Mouse (Mus musculus): ENCODE data around the gene Prss16. TPM values are rescaled to one million over a fixed set of nuclear protein-coding genes. Genes with fewer than 3 reads are reported as not detected.
"Not testable (repeated sequence)": the region's sequence is repeated elsewhere in the genome, so short reads cannot be mapped to it uniquely, and the experiment has no call there.

The Prss16 gene
- polyA plus RNA-seq, 1 experiment from 2014 or later: 0.51 TPM

DNA sequence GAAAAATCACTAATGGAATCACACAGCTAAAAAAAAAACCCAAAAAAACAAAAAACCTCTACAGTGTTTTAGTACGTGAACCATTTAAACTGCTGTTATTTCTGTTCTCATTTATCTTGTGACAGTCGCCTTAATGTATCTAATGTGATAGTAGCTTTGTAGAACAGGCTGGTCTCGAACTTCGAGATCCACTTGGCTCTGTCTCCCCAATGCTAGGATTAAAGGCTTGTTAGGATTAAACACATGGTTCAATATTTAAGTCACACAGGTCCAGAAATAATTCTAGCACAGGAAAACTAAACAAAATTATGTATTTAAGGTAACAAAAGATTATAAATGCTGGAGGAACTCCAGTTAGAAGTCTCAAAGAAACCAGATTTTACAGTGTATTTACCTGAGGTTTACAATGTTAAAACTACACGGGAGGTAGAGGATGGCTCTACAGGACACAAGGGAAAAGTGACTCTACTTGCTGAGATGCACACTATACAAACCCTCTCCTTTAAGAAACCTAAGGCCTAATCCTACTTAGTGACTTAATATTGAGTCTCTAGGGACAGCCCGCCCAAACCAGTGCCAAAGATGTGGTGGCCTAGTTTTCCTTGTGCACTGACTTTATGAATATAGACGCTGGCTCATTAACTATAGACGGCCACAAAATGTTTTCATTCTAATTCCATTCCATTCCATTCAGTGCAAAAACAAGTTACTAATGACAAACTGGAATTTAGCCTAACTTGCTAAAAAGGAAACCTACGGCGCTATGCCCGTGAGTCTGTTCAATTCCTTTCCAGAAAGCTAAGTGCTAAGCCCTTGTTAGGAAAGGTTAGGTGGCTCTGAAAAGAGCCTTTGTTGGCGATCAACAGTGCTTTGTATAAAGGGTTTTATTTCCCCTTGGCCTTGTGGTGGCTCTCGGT, 32.4 kb upstream of the Prss16 start:
- peak overlapping the region; percentile 1; the same call in 1 of the 2 replicates for H3K9ac ChIP-seq (ENCODE audit: low read length)
- H3K4me3 ChIP-seq (ENCODE audit: low read depth, low read length): peak overlapping the region; percentile 8; the same call in 1 of the 2 replicates
- 2% methylated on average over 13 of the region's 13 CpGs for WGBS
- no peaks in the 10 kb centered on the region for H3K27me3 ChIP-seq (ENCODE audit: control insufficient read depth, insufficient read depth, low read length)
- H3K36me3 ChIP-seq (ENCODE audit: control insufficient read depth, insufficient read depth, low read length): no peaks in the 10 kb centered on the region
- H3K4me1 ChIP-seq (replicated peaks; ENCODE audit: control insufficient read depth, insufficient read depth): 0 out of 2 replicates have a peak, but pooled peaks cover 2% of the 10 kb centered on the region
- DNase-seq (ENCODE audit: low spot score) (no peak), ATAC-seq (ENCODE audit: low FRiP score, low TSS enrichment) (no peak)
- TF ChIP-seq CTCF (IDR thresholded peaks at IDR 0.05; ENCODE audit: low read depth) (no peak), EP300 (optimal IDR thresholded peaks at IDR 0.05) (peak; percentile 3)
- H3K27ac ChIP-seq (replicated peaks): peak overlapping the region; percentile 74
- H3K4me2 ChIP-seq (replicated peaks; ENCODE audit: low read depth): peak overlapping the region; percentile 39
- no peaks in the 10 kb centered on the region for H3K9me3 ChIP-seq (ENCODE audit: control insufficient read depth, low read length)

DNA sequence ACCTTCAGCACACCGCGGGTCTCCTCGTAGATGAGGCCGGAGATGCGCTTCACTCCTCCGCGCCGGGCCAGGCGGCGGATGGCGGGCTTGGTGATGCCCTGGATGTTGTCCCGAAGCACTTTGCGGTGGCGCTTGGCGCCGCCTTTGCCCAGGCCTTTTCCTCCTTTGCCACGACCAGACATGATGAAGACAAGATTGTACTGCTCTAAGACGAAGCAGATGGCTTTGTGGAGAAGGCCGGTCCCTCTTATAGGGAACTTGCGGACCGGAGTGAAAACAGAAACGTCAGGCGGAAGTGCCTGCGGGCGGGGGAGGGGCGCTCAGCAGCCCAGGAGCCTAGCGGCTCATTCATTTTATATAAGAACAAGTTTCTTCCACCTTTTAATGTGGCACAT, 31.6 kb upstream of the Prss16 start, which contains the start of gene Hist1h4i:
Gene Hist1h4i (minus strand): TSS at position 221 of the 395 bp plus-strand sequence.
- peak; percentile 91 for DNase-seq (ENCODE audit: low spot score)
- WGBS: 1% methylated on average over 20 of the region's 27 CpGs
- Histone ChIP-seq H3K9ac (ENCODE audit: low read length) (peak within 1 kb of the TSS; percentile 43), H3K4me3 (ENCODE audit: low read depth, low read length) (peak within 1 kb of the TSS; percentile 35), H3K4me2 (replicated peaks; ENCODE audit: low read depth) (peak within 1 kb of the TSS; percentile 58), H3K27ac (replicated peaks) (peak within 1 kb of the TSS; percentile 78)
- TF ChIP-seq EP300 (optimal IDR thresholded peaks at IDR 0.05): peak; percentile 94
- TF ChIP-seq CTCF (IDR thresholded peaks at IDR 0.05; ENCODE audit: low read depth): 0 out of 2 replicates have a peak, but pooled peaks have one; percentile 5
- not testable (repeated sequence) for H3K36me3 ChIP-seq (ENCODE audit: control insufficient read depth, insufficient read depth, low read length); H3K9me3 ChIP-seq (ENCODE audit: control insufficient read depth, low read length); H3K4me1 ChIP-seq (replicated peaks; ENCODE audit: control insufficient read depth, insufficient read depth); H3K27me3 ChIP-seq (ENCODE audit: control insufficient read depth, insufficient read depth, low read length)
- peak; percentile 76 for ATAC-seq (ENCODE audit: low FRiP score, low TSS enrichment)

DNA sequence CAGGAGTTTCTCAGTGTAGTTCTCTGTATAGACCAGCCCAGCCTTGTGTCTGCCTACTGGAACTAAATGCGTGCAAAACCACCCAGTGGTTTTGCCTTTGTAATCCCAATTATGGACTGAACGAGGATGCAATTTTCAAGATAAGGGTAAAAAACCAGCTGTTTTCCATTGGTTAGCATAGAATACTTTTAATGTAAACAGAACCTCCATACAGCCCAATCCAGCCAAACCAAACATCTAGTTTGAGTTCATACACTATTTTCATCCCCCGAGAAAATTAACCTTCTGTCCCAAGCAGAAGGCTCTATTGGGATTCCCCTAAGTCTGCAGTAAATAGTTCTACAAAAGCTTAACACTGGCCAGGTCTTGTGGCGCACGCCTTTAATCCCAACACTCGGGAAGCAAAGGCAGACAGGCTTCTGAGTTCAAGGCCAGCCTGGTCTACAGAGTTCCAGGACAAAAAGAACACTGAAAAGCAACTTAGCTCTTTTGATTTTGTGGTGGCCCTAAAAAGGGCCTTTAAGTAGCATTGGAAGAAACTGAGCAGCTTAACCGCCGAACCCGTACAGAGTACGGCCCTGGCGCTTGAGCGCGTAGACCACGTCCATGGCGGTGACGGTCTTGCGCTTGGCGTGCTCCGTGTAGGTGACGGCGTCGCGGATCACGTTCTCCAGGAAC, 31.1 kb upstream of the Prss16 start:
- Histone ChIP-seq H3K4me2 (replicated peaks; ENCODE audit: low read depth) (peak overlapping the region; percentile 58), H3K4me1 (replicated peaks; ENCODE audit: control insufficient read depth, insufficient read depth) (0 out of 2 replicates have a peak, but pooled peaks cover 2% of the 10 kb centered on the region), H3K27ac (replicated peaks) (peak overlapping the region; percentile 78), H3K27me3 (ENCODE audit: control insufficient read depth, insufficient read depth, low read length) (no peaks in the 10 kb centered on the region), H3K9ac (ENCODE audit: low read length) (peak overlapping the region; percentile 43), H3K9me3 (ENCODE audit: control insufficient read depth, low read length) (no peaks in the 10 kb centered on the region), H3K4me3 (ENCODE audit: low read depth, low read length) (peak overlapping the region; percentile 35), H3K36me3 (ENCODE audit: control insufficient read depth, insufficient read depth, low read length) (no peaks in the 10 kb centered on the region)
- TF ChIP-seq EP300 (optimal IDR thresholded peaks at IDR 0.05) (no peak), CTCF (IDR thresholded peaks at IDR 0.05; ENCODE audit: low read depth) (no peak)
- no peak for ATAC-seq (ENCODE audit: low FRiP score, low TSS enrichment)
- 1% methylated on average over 19 of the region's 24 CpGs for WGBS
- DNase-seq (ENCODE audit: low spot score): peak; percentile 30

DNA sequence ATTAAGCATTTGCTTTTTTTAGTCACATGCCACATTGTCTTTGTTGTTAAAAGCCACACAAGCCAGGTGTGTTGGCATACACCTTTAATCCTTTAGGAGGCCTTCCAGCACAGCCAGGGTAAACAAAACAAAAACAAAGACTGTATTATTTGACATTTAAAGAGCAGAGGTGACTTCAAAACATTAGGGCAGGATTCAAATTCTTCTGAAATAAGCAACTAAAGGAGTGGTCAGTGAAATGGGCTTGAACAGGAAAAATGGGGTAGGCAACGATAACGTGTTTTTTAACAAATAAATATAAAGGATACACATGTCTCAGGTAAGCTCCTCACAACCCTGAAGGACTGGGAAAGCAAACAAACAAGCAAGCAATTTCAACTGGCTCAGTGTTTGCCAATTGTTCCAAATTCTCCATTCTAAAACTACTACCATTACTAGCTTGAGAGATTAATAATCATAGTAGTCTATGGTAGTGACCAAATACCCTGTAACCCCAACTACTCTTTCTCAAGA, 30.5 kb upstream of the Prss16 start:
- Histone ChIP-seq H3K4me2 (replicated peaks; ENCODE audit: low read depth) (peak overlapping the region; percentile 58), H3K4me3 (ENCODE audit: low read depth, low read length) (0 out of 2 replicates have a peak overlapping the region, but pooled peaks have one; percentile 35), H3K9me3 (ENCODE audit: control insufficient read depth, low read length) (no peaks in the 10 kb centered on the region), H3K9ac (ENCODE audit: low read length) (no peak overlapping the region), H3K36me3 (ENCODE audit: control insufficient read depth, insufficient read depth, low read length) (no peaks in the 10 kb centered on the region), H3K4me1 (replicated peaks; ENCODE audit: control insufficient read depth, insufficient read depth) (0 out of 2 replicates have a peak, but pooled peaks cover 2% of the 10 kb centered on the region), H3K27ac (replicated peaks) (no peak overlapping the region), H3K27me3 (ENCODE audit: control insufficient read depth, insufficient read depth, low read length) (no peaks in the 10 kb centered on the region)
- TF ChIP-seq EP300 (optimal IDR thresholded peaks at IDR 0.05) (no peak), CTCF (IDR thresholded peaks at IDR 0.05; ENCODE audit: low read depth) (no peak)
- no peak for ATAC-seq (ENCODE audit: low FRiP score, low TSS enrichment)
- no peak for DNase-seq (ENCODE audit: low spot score)
- WGBS: 5% methylated on average over 2 of the region's 2 CpGs

DNA sequence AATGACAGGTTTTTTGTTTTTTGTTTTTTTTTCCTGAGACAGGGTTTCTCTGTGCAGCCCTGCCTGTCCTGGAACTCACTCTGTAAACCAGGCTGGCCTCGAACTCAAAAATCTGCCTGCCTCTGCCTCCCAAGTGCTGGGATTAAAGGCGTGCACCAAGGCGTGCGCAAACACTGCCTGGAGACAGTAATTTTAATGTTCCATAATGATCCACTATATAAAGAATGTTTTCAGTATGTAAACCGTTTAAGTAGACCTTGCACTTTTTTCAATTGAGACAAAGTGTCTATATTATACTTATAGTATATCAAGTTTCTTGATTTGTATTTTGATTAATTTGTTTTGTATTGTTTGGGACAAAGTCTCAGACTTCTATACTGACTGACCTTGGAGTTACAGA, 29.8 kb upstream of the Prss16 start:
- H3K27me3 ChIP-seq (ENCODE audit: control insufficient read depth, insufficient read depth, low read length): no peaks in the 10 kb centered on the region
- no peaks in the 10 kb centered on the region for H3K36me3 ChIP-seq (ENCODE audit: control insufficient read depth, insufficient read depth, low read length)
- DNase-seq (ENCODE audit: low spot score) (no peak), ATAC-seq (ENCODE audit: low FRiP score, low TSS enrichment) (no peak)
- 0 out of 2 replicates have a peak, but pooled peaks cover 2% of the 10 kb centered on the region for H3K4me1 ChIP-seq (replicated peaks; ENCODE audit: control insufficient read depth, insufficient read depth)
- H3K9ac ChIP-seq (ENCODE audit: low read length): no peak overlapping the region
- H3K9me3 ChIP-seq (ENCODE audit: control insufficient read depth, low read length): no peaks in the 10 kb centered on the region
- H3K27ac ChIP-seq (replicated peaks): no peak overlapping the region
- WGBS: 61% methylated on average over 5 of the region's 5 CpGs
- no peak for TF ChIP-seq EP300 (optimal IDR thresholded peaks at IDR 0.05)
- no peak for TF ChIP-seq CTCF (IDR thresholded peaks at IDR 0.05; ENCODE audit: low read depth)
- no peak overlapping the region for H3K4me2 ChIP-seq (replicated peaks; ENCODE audit: low read depth)
- H3K4me3 ChIP-seq (ENCODE audit: low read depth, low read length): no peak overlapping the region

All from stomach, postnatal 0 days (tissue).